17 mouse cellular contexts compared by ENCODE assay signal in genomic region chr11:113667704-113668103, GRCm38 (mm10). TPM values are rescaled to one million over a fixed set of nuclear protein-coding genes. Genes with fewer than 3 reads are reported as not detected.
DNase-seq lines count a peak whose midpoint lies in the region; ATAC-seq and TF ChIP-seq lines count a peak whose summit lies in the region.
"Had no signal": no experiment of that assay in that cellular context is flagged by ENCODE, and none has a peak within 500 bp of the region (broad histone marks: within the 10 kb centered on the region; RNA-seq: fewer than 3 reads in every experiment).

No protein-coding gene starts in this region.

- peaks cover 16% of the 10 kb centered on the region; the same call in 1 of the 2 replicates for H3K4me1 ChIP-seq in embryonic facial prominence, embryonic 13.5 days
- H3K4me1 ChIP-seq in embryonic facial prominence, embryonic 10.5 days = peaks cover 3% of the 10 kb centered on the region; the same call in 1 of the 2 replicates
- H3K4me1 ChIP-seq in kidney, postnatal 0 days (replicated peaks; ENCODE audit: insufficient read depth, low read length) = peaks cover 12% of the 10 kb centered on the region
- peaks cover 26 to 33% of the 10 kb centered on the region in 2 experiments for H3K4me1 ChIP-seq in liver, embryonic 14.5 days (replicated peaks; ENCODE audit: control insufficient read depth in 2 of 2, insufficient read depth in 2 of 2, low read length in 1 of 2)

- H3K9ac ChIP-seq in embryonic facial prominence, embryonic 13.5 days = 0 out of 2 replicates have a peak overlapping the region, but pooled peaks have one; percentile 27
- H3K9ac ChIP-seq in kidney, postnatal 0 days (ENCODE audit: low read depth, low read length) = no peak overlapping the region
- H3K9ac ChIP-seq in liver, embryonic 14.5 days (replicated peaks) = no peak overlapping the region
- H3K9ac ChIP-seq: heart, embryonic 12.5 days; hindbrain, embryonic 15.5 days had no signal

- in situ Hi-C loops in Patski (cut with MboI; ENCODE audit: low pct_unique_long_range_greater_than_20kb) = no loop called here

- ATAC-seq in embryonic facial prominence, embryonic 13.5 days (ENCODE audit: insufficient number of reproducible peaks, insufficient read depth, low FRiP score, low TSS enrichment, low read depth) = no peak
- ATAC-seq in kidney, postnatal 0 days (replicated peaks; ENCODE audit: low FRiP score, low read depth) = no peak
- ATAC-seq in Patski = peak; percentile 29
- ATAC-seq in liver, embryonic 14.5 days (ENCODE audit: insufficient read depth) = no peak

- DNase-seq in embryonic facial prominence, embryonic 10.5 days (ENCODE audit: low spot score) = no peak
- DNase-seq in kidney, postnatal 0 days (ENCODE audit: low spot score) = no peak
- no peak for DNase-seq in kidney, adult 11 months
- no peak for DNase-seq in Patski (ENCODE audit: low read depth, low spot score)
- no peak for DNase-seq in liver, embryonic 14.5 days (ENCODE audit: low read depth in 3 of 3, low spot score in 3 of 3)
- DNase-seq in urinary bladder, postnatal 36 days (ENCODE audit: low spot score in 2 of 2) = no peak
- no peak for DNase-seq in urinary bladder, postnatal 10 days (ENCODE audit: low spot score)
- DNase-seq: cerebellum, adult 11-12 months; gastrocnemius, postnatal 25 days; right cerebral cortex, postnatal 25 days; thymus, postnatal 36 days had no signal

- no peak overlapping the region for H3K4me3 ChIP-seq in embryonic facial prominence, embryonic 13.5 days
- H3K4me3 ChIP-seq in embryonic facial prominence, embryonic 10.5 days = no peak overlapping the region
- no peak overlapping the region for H3K4me3 ChIP-seq in kidney, postnatal 0 days (replicated peaks; ENCODE audit: low read depth, low read length)
- no peak overlapping the region for H3K4me3 ChIP-seq in liver, embryonic 14.5 days (ENCODE audit: insufficient read depth in 1 of 2, low read depth in 2 of 2, low read length in 2 of 2)
- H3K4me3 ChIP-seq: heart, embryonic 12.5 days; hindbrain, embryonic 15.5 days; left cerebral cortex, adult 2 months; midbrain, embryonic 10.5 days had no signal

- 90% methylated on average over 4 of the region's 4 CpGs for WGBS in embryonic facial prominence, embryonic 13.5 days
- WGBS in embryonic facial prominence, embryonic 10.5 days = 86% methylated on average over 4 of the region's 4 CpGs
- 78% methylated on average over 4 of the region's 4 CpGs for WGBS in kidney, postnatal 0 days
- 59% methylated on average over 4 of the region's 4 CpGs for WGBS in liver, embryonic 14.5 days (ENCODE audit: insufficient replicate concordance)

- H3K27me3 ChIP-seq in embryonic facial prominence, embryonic 13.5 days = no peaks in the 10 kb centered on the region
- H3K27me3 ChIP-seq in embryonic facial prominence, embryonic 10.5 days (replicated peaks; ENCODE audit: low read depth, poor library complexity, severe bottlenecking) = no peaks in the 10 kb centered on the region
- no peaks in the 10 kb centered on the region for H3K27me3 ChIP-seq in kidney, postnatal 0 days (ENCODE audit: insufficient read depth, low read length)
- no peaks in the 10 kb centered on the region for H3K27me3 ChIP-seq in Patski
- H3K27me3 ChIP-seq in liver, embryonic 14.5 days (ENCODE audit: control insufficient read depth, insufficient read depth, low read length) = no peaks in the 10 kb centered on the region
- H3K27me3 ChIP-seq: heart, embryonic 12.5 days; hindbrain, embryonic 15.5 days had no signal

- TF ChIP-seq CTCF in kidney, postnatal 0 days (IDR thresholded peaks at IDR 0.05; ENCODE audit: low read depth) = no peak
- TF ChIP-seq CTCF in Patski (IDR thresholded peaks at IDR 0.05) = no peak
- no peak for TF ChIP-seq CTCF in liver, embryonic 14.5 days (IDR thresholded peaks at IDR 0.05; ENCODE audit: low read depth)

- no peaks in the 10 kb centered on the region for H3K9me3 ChIP-seq in embryonic facial prominence, embryonic 13.5 days
- no peaks in the 10 kb centered on the region for H3K9me3 ChIP-seq in embryonic facial prominence, embryonic 10.5 days
- H3K9me3 ChIP-seq in kidney, postnatal 0 days (replicated peaks; ENCODE audit: low read length) = no peaks in the 10 kb centered on the region
- H3K9me3 ChIP-seq in liver, embryonic 14.5 days (ENCODE audit: control insufficient read depth, low read length) = no peaks in the 10 kb centered on the region
- H3K9me3 ChIP-seq: heart, embryonic 12.5 days; hindbrain, embryonic 15.5 days; midbrain, embryonic 10.5 days had no signal

- peaks cover 67% of the 10 kb centered on the region for H3K36me3 ChIP-seq in embryonic facial prominence, embryonic 13.5 days
- peaks cover 88% of the 10 kb centered on the region for H3K36me3 ChIP-seq in embryonic facial prominence, embryonic 10.5 days (replicated peaks)
- H3K36me3 ChIP-seq in kidney, postnatal 0 days (ENCODE audit: insufficient read depth, low read length) = peaks cover 17% of the 10 kb centered on the region
- peaks cover 84% of the 10 kb centered on the region for H3K36me3 ChIP-seq in liver, embryonic 14.5 days (replicated peaks; ENCODE audit: control insufficient read depth, insufficient read depth, low read depth)

- POLR2A ChIA-PET in Patski (lab: Charles Lee) = no interaction called here

- CTCF ChIA-PET in Patski (lab: Charles Lee) = interaction anchor here (0.9 to 1.6 kb wide), 2 partner anchors 12 to 15 kb away, joined by 3 read pairs; no protein-coding TSS in a partner anchor

- no peak overlapping the region for H3K27ac ChIP-seq in embryonic facial prominence, embryonic 13.5 days
- no peak overlapping the region for H3K27ac ChIP-seq in embryonic facial prominence, embryonic 10.5 days (replicated peaks)
- H3K27ac ChIP-seq in kidney, postnatal 0 days = peak overlapping the region; percentile 84
- peak overlapping the region; percentile 40 for H3K27ac ChIP-seq in liver, embryonic 14.5 days
- H3K27ac ChIP-seq: left cerebral cortex, adult 2 months; midbrain, embryonic 10.5 days had no signal

- H3K4me2 ChIP-seq in embryonic facial prominence, embryonic 13.5 days = no peak overlapping the region
- H3K4me2 ChIP-seq in kidney, postnatal 0 days (ENCODE audit: low read length) = no peak overlapping the region
- no peak overlapping the region for H3K4me2 ChIP-seq in liver, embryonic 14.5 days (ENCODE audit: low read depth)
- H3K4me2 ChIP-seq: heart, embryonic 12.5 days; hindbrain, embryonic 15.5 days had no signal

- no peak for TF ChIP-seq EP300 in liver, embryonic 14.5 days (IDR thresholded peaks at IDR 0.05; ENCODE audit: low read depth)

RNA-seq across cellular contexts. Expression of gene Fam104a, which starts 16.3 kb away (rescaled TPM):
- polyA plus RNA-seq in embryonic facial prominence, embryonic 13.5 days (2015; fragmentation: Nextera tagmentation; extraction: Ambion mirVana) = 49.0 and 50.1 TPM in 2 replicates
- polyA plus RNA-seq in embryonic facial prominence, embryonic 10.5 days (2016; fragmentation: Nextera tagmentation; extraction: Ambion mirVana) = 53.4 and 57.6 TPM in 2 replicates
- 49.7 and 49.9 TPM in 2 replicates for polyA plus RNA-seq in kidney, postnatal 0 days (2015; fragmentation: Nextera tagmentation; extraction: Ambion mirVana)
- polyA plus RNA-seq in Patski (2021) = 46.0 TPM
- 20.6 and 25.0 TPM in 2 replicates for polyA plus RNA-seq in liver, embryonic 14.5 days (2012; rRNA removed)
- polyA plus RNA-seq in liver, embryonic 14.5 days (2014; fragmentation: Nextera tagmentation; extraction: Ambion mirVana) = 44.5 and 46.8 TPM in 2 replicates

RNA-seq across cellular contexts. Expression of gene D11Wsu47e, which starts 16.5 kb away (rescaled TPM):
- polyA plus RNA-seq in embryonic facial prominence, embryonic 13.5 days (2015; fragmentation: Nextera tagmentation; extraction: Ambion mirVana) = 23.5 and 24.4 TPM in 2 replicates
- 26.4 and 28.0 TPM in 2 replicates for polyA plus RNA-seq in embryonic facial prominence, embryonic 10.5 days (2016; fragmentation: Nextera tagmentation; extraction: Ambion mirVana)
- polyA plus RNA-seq in kidney, postnatal 0 days (2015; fragmentation: Nextera tagmentation; extraction: Ambion mirVana) = 17.2 and 18.8 TPM in 2 replicates
- polyA plus RNA-seq in Patski (2021) = 18.3 TPM
- 5.8 and 8.0 TPM in 2 replicates for polyA plus RNA-seq in liver, embryonic 14.5 days (2012; rRNA removed)
- polyA plus RNA-seq in liver, embryonic 14.5 days (2014; fragmentation: Nextera tagmentation; extraction: Ambion mirVana) = 7.8 and 9.2 TPM in 2 replicates

RNA-seq across cellular contexts. Expression of gene Slc39a11, which starts 17.8 kb away (rescaled TPM):
- polyA plus RNA-seq in embryonic facial prominence, embryonic 13.5 days (2015; fragmentation: Nextera tagmentation; extraction: Ambion mirVana) = 21.3 and 26.3 TPM in 2 replicates
- polyA plus RNA-seq in embryonic facial prominence, embryonic 10.5 days (2016; fragmentation: Nextera tagmentation; extraction: Ambion mirVana) = 17.0 and 17.2 TPM in 2 replicates
- 22.8 and 23.3 TPM in 2 replicates for polyA plus RNA-seq in kidney, postnatal 0 days (2015; fragmentation: Nextera tagmentation; extraction: Ambion mirVana)
- 22.4 TPM for polyA plus RNA-seq in Patski (2021)
- 4.9 and 5.1 TPM in 2 replicates for polyA plus RNA-seq in liver, embryonic 14.5 days (2012; rRNA removed)
- polyA plus RNA-seq in liver, embryonic 14.5 days (2014; fragmentation: Nextera tagmentation; extraction: Ambion mirVana) = 10.1 and 10.2 TPM in 2 replicates

RNA-seq across cellular contexts. Expression of gene Cog1, which starts 18.7 kb away (rescaled TPM):
- polyA plus RNA-seq in embryonic facial prominence, embryonic 13.5 days (2015; fragmentation: Nextera tagmentation; extraction: Ambion mirVana) = 24.3 and 27.4 TPM in 2 replicates
- 27.4 and 28.1 TPM in 2 replicates for polyA plus RNA-seq in embryonic facial prominence, embryonic 10.5 days (2016; fragmentation: Nextera tagmentation; extraction: Ambion mirVana)
- polyA plus RNA-seq in kidney, postnatal 0 days (2015; fragmentation: Nextera tagmentation; extraction: Ambion mirVana) = 21.0 and 21.6 TPM in 2 replicates
- 37.7 TPM for polyA plus RNA-seq in Patski (2021)
- 12.0 and 12.9 TPM in 2 replicates for polyA plus RNA-seq in liver, embryonic 14.5 days (2012; rRNA removed)
- 9.3 and 12.7 TPM in 2 replicates for polyA plus RNA-seq in liver, embryonic 14.5 days (2014; fragmentation: Nextera tagmentation; extraction: Ambion mirVana)

RNA-seq across cellular contexts. Expression of gene Cpsf4l, which starts 42.1 kb away (rescaled TPM):
- polyA plus RNA-seq in embryonic facial prominence, embryonic 13.5 days (2015; fragmentation: Nextera tagmentation; extraction: Ambion mirVana) = 1.5 and 1.7 TPM in 2 replicates
- 0.34 and 0.69 TPM in 2 replicates for polyA plus RNA-seq in embryonic facial prominence, embryonic 10.5 days (2016; fragmentation: Nextera tagmentation; extraction: Ambion mirVana)
- 3.9 TPM in 2 replicates for polyA plus RNA-seq in kidney, postnatal 0 days (2015; fragmentation: Nextera tagmentation; extraction: Ambion mirVana)
- 0.27 TPM for polyA plus RNA-seq in Patski (2021)
- polyA plus RNA-seq in liver, embryonic 14.5 days (2012; rRNA removed) = 0.02 TPM in 1 of 2 replicates, not detected in the other
- polyA plus RNA-seq in liver, embryonic 14.5 days (2014; fragmentation: Nextera tagmentation; extraction: Ambion mirVana) = 0.11 TPM in 1 of 2 replicates, not detected in the other
- polyA plus RNA-seq: erythroblast, embryonic 14.5 days; heart, embryonic 12.5 days had no signal

Comparison
In these comparisons a context has a peak if more than half of its experiments do, and no peak if none do; other contexts are left out.
1. H3K27ac ChIP-seq: peak in kidney, postnatal 0 days (single experiment) and liver, embryonic 14.5 days (single experiment); none in embryonic facial prominence, embryonic 13.5 days (single experiment) and embryonic facial prominence, embryonic 10.5 days (single experiment).